Mouse (Mus musculus): ENCODE measurements at regions not wholly inside any gene's neighbourhood (a gene's known extent, or its start where the extent isn't known, plus 50 kb on each side); places are given as distances from the start of the nearest gene placed in this dataset.

DNA sequence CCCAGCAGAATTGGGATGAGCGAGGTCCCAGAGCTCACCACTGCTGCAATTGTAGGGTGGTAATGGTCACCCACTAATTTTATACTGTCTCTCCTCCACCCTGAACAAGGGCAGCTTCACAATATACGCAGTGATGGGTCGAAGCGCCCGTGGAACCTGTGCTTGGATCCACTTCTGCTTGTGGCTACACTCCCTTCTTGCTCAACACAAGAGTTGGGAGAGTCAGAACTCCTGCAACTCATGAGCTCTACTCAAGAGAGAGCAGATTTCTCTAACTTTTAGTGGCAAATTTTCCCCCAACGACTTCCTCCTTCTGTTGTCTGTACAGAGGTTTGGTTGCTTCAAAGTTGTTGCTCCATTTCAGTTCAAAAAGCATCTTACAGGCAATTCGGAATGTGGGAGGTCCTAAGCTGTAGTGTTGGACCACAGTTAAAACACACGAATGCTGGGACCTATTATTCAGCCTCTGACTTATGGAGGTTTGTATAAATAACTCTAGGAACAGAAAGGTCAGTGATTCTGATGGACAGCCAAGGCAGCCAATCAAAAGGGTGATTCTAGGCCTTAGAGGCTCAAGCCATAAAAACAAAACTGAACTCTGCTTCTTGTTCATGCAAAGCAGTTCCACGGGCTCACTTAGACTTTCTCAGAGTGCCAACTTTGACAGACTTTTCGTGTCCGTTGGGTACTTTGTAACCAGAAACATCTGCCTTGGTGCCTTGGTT, 227.8 kb upstream of the Meis1 start:
- Histone ChIP-seq H3K27ac (ENCODE audit: low read depth) (no peak overlapping the region), H3K36me3 (ENCODE audit: control insufficient read depth, insufficient read depth, low read length) (no peaks in the 10 kb centered on the region), H3K9me3 (ENCODE audit: control insufficient read depth, low read length) (no peaks in the 10 kb centered on the region), H3K9ac (ENCODE audit: low read length) (no peak overlapping the region), H3K4me2 (ENCODE audit: low read length) (no peak overlapping the region), H3K27me3 (replicated peaks; ENCODE audit: control insufficient read depth, insufficient read depth, low read length) (no peaks in the 10 kb centered on the region), H3K4me3 (ENCODE audit: low read depth, low read length) (no peak overlapping the region), H3K4me1 (replicated peaks; ENCODE audit: control insufficient read depth, insufficient read depth, low read length) (no peaks in the 10 kb centered on the region)
- ATAC-seq (replicated peaks; ENCODE audit: low FRiP score, low TSS enrichment, low read depth) (no peak), DNase-seq (ENCODE audit: low spot score) (no peak)
- WGBS: 87% methylated on average over 11 of the region's 11 CpGs

DNA sequence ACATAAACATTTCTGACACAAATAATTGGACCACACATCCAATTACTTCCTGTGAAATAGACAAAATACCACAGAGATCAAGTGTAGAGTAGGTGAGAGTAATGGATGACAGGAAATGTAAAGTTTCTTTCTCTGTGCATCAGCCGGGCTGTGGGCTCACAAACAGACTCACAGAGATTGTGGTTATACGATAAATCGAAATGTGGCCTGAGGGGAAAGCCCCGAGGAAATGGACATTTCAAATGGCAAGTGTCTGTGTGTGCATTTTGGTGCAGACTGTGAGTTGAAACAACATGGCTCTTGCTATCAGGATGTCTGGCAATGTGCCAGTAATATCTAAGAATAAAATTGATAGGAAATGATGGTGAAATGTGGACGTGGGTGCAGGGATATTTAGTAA, 234.8 kb upstream of the Meis1 start:
- Histone ChIP-seq H3K4me1 (replicated peaks; ENCODE audit: control insufficient read depth, insufficient read depth, low read length) (no peaks in the 10 kb centered on the region), H3K4me3 (ENCODE audit: low read depth, low read length) (no peak overlapping the region), H3K9ac (ENCODE audit: low read length) (no peak overlapping the region), H3K9me3 (ENCODE audit: control insufficient read depth, low read length) (no peaks in the 10 kb centered on the region), H3K4me2 (ENCODE audit: low read length) (no peak overlapping the region), H3K36me3 (ENCODE audit: control insufficient read depth, insufficient read depth, low read length) (no peaks in the 10 kb centered on the region), H3K27me3 (replicated peaks; ENCODE audit: control insufficient read depth, insufficient read depth, low read length) (no peaks in the 10 kb centered on the region), H3K27ac (ENCODE audit: low read depth) (no peak overlapping the region)
- 46% methylated on average over 5 of the region's 5 CpGs for WGBS
- DNase-seq (ENCODE audit: low spot score): no peak
- ATAC-seq (replicated peaks; ENCODE audit: low FRiP score, low TSS enrichment, low read depth): no peak

DNA sequence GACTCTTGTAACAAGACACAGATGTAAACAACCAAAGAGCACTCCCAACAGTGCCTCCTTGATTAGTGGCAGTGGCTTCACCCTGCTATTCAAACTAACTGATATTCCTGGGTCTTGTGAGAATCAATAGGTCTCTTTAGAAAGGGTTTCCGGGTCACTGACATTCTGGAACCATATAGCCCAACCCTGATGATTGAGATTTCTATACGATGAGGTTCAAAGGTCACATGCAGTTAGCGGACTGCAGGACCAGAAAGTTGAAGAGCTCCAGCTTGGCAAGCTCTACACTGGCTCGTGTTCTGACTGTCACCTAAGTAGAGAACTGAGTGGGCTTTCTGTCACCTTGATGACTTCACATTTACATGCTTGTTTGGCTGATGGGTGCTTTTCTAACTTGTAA, 235.4 kb upstream of the Meis1 start:
- Histone ChIP-seq H3K36me3 (ENCODE audit: control insufficient read depth, insufficient read depth, low read length) (no peaks in the 10 kb centered on the region), H3K4me1 (replicated peaks; ENCODE audit: control insufficient read depth, insufficient read depth, low read length) (no peaks in the 10 kb centered on the region), H3K9me3 (ENCODE audit: control insufficient read depth, low read length) (no peaks in the 10 kb centered on the region), H3K4me3 (ENCODE audit: low read depth, low read length) (no peak overlapping the region), H3K27me3 (replicated peaks; ENCODE audit: control insufficient read depth, insufficient read depth, low read length) (no peaks in the 10 kb centered on the region), H3K9ac (ENCODE audit: low read length) (no peak overlapping the region), H3K27ac (ENCODE audit: low read depth) (no peak overlapping the region), H3K4me2 (ENCODE audit: low read length) (no peak overlapping the region)
- DNase-seq (ENCODE audit: low spot score) (no peak), ATAC-seq (replicated peaks; ENCODE audit: low FRiP score, low TSS enrichment, low read depth) (no peak)
- 45% methylated on average over 4 of the region's 4 CpGs for WGBS

DNA sequence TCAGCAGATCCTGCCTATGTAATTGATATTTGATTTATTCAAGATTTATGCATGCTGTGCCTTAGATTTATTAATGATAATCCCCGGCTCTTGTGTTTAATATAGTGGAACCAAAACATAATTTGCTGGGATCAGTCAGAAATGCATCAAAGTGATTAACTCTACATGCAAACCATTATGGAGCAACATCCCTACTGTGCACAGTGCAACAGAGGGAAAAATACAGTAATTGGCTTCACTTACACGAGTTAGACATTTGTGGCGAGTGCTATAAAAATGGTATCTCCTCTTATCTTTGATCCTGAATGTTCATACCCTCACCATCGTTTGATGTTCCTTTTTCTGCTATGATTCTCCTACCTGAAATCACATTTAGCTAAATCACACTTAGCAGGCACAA, 238.8 kb upstream of the Meis1 start:
- Histone ChIP-seq H3K36me3 (ENCODE audit: control insufficient read depth, insufficient read depth, low read length) (no peaks in the 10 kb centered on the region), H3K4me3 (ENCODE audit: low read depth, low read length) (no peak overlapping the region), H3K9me3 (ENCODE audit: control insufficient read depth, low read length) (no peaks in the 10 kb centered on the region), H3K27me3 (replicated peaks; ENCODE audit: control insufficient read depth, insufficient read depth, low read length) (no peaks in the 10 kb centered on the region), H3K9ac (ENCODE audit: low read length) (no peak overlapping the region), H3K4me2 (ENCODE audit: low read length) (no peak overlapping the region), H3K27ac (ENCODE audit: low read depth) (no peak overlapping the region), H3K4me1 (replicated peaks; ENCODE audit: control insufficient read depth, insufficient read depth, low read length) (no peaks in the 10 kb centered on the region)
- ATAC-seq (replicated peaks; ENCODE audit: low FRiP score, low TSS enrichment, low read depth) (no peak), DNase-seq (ENCODE audit: low spot score) (no peak)
- 77% methylated on average over 4 of the region's 4 CpGs for WGBS

DNA sequence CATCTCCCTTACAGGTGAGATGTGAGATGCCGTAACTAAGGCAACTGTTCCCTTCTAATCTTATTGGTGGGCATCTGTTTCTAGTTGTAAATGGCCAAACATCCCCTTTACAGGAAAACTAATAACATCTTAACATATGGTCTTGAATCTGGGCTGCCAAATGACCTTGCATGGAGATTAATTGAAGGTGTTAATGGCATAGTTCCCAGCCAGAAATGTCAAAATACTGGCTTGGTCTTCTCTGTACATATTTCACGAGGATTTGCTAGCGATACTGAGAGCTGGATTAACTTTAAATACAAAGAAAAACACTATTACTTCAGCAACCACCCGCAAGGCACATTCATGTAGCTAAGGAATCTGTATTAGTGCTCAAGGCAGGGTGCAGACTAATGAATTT, 244.0 kb upstream of the Meis1 start:
- Histone ChIP-seq H3K9ac (ENCODE audit: low read length) (no peak overlapping the region), H3K36me3 (ENCODE audit: control insufficient read depth, insufficient read depth, low read length) (no peaks in the 10 kb centered on the region), H3K4me2 (ENCODE audit: low read length) (no peak overlapping the region), H3K9me3 (ENCODE audit: control insufficient read depth, low read length) (no peaks in the 10 kb centered on the region), H3K4me3 (ENCODE audit: low read depth, low read length) (no peak overlapping the region), H3K27ac (ENCODE audit: low read depth) (no peak overlapping the region), H3K4me1 (replicated peaks; ENCODE audit: control insufficient read depth, insufficient read depth, low read length) (no peaks in the 10 kb centered on the region), H3K27me3 (replicated peaks; ENCODE audit: control insufficient read depth, insufficient read depth, low read length) (no peaks in the 10 kb centered on the region)
- no peak for ATAC-seq (replicated peaks; ENCODE audit: low FRiP score, low TSS enrichment, low read depth)
- 82% methylated on average over 4 of the region's 4 CpGs for WGBS
- no peak for DNase-seq (ENCODE audit: low spot score)

DNA sequence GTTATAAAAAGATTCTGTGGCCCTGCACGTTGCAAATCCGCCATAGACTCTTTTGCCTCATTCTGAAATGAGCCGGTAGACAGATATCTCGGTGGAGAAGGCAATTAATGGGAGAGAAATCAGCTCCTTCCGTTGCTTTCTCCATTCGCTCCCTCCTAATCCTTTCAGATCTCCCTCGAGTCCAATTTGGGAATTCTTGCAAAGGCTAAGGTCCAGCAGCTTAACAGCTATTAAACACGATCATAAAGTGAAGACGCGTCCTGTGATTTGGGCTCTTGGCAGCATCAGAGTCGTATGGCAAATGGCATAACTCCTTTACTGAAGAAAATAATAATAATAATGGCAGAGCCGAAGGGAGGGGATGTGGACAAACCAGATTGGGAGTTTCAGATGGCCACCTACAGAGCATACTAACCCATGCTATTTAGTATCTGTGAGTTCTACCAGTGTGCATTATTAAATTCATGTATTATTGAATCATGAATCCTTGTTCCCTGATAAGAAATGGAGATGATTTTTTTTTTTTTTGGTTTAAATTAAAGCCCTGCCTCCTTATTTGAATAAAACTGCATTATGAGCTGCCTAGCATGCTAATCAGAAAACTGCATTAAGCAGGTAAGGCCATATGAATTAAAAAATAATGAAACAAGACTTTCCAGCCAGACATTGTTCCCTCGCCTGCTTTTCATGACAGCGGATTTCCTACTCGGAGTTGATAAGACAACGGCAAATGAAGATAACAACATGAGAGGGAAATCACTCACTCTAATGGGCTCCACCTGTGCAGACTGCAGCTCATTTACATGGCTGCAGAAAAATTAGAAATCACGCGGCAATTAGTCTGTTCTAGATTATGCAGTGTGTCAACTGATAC, 246.2 kb upstream of the Meis1 start:
- H3K9me3 ChIP-seq (ENCODE audit: control insufficient read depth, low read length): no peaks in the 10 kb centered on the region
- H3K36me3 ChIP-seq (ENCODE audit: control insufficient read depth, insufficient read depth, low read length): no peaks in the 10 kb centered on the region
- no peak overlapping the region for H3K4me2 ChIP-seq (ENCODE audit: low read length)
- H3K4me3 ChIP-seq (ENCODE audit: low read depth, low read length): no peak overlapping the region
- no peak overlapping the region for H3K9ac ChIP-seq (ENCODE audit: low read length)
- WGBS: 80% methylated on average over 18 of the region's 18 CpGs
- no peak overlapping the region for H3K27ac ChIP-seq (ENCODE audit: low read depth)
- no peak for ATAC-seq (replicated peaks; ENCODE audit: low FRiP score, low TSS enrichment, low read depth)
- H3K27me3 ChIP-seq (replicated peaks; ENCODE audit: control insufficient read depth, insufficient read depth, low read length): no peaks in the 10 kb centered on the region
- H3K4me1 ChIP-seq (replicated peaks; ENCODE audit: control insufficient read depth, insufficient read depth, low read length): no peaks in the 10 kb centered on the region
- DNase-seq (ENCODE audit: low spot score): no peak

DNA sequence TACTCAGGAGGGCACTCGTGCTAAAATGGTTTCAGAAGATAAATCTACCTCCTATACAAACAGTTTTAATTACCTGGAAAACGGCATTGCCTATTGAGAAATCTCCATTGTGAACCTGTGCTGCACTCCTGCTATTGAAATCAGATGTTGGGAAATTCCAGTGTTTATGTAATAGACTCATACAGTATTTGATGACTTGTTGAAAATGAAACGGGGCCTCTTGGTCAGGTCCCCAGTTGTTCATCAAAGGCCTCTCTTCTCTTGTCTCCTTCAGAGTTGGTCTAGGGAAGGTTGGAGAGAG, 246.8 kb upstream of the Meis1 start:
- Histone ChIP-seq H3K27ac (ENCODE audit: low read depth) (no peak overlapping the region), H3K36me3 (ENCODE audit: control insufficient read depth, insufficient read depth, low read length) (no peaks in the 10 kb centered on the region), H3K9me3 (ENCODE audit: control insufficient read depth, low read length) (no peaks in the 10 kb centered on the region), H3K27me3 (replicated peaks; ENCODE audit: control insufficient read depth, insufficient read depth, low read length) (no peaks in the 10 kb centered on the region), H3K4me3 (ENCODE audit: low read depth, low read length) (no peak overlapping the region), H3K4me1 (replicated peaks; ENCODE audit: control insufficient read depth, insufficient read depth, low read length) (no peaks in the 10 kb centered on the region), H3K9ac (ENCODE audit: low read length) (no peak overlapping the region), H3K4me2 (ENCODE audit: low read length) (no peak overlapping the region)
- 61% methylated on average over 3 of the region's 3 CpGs for WGBS
- DNase-seq (ENCODE audit: low spot score) (no peak), ATAC-seq (replicated peaks; ENCODE audit: low FRiP score, low TSS enrichment, low read depth) (no peak)

DNA sequence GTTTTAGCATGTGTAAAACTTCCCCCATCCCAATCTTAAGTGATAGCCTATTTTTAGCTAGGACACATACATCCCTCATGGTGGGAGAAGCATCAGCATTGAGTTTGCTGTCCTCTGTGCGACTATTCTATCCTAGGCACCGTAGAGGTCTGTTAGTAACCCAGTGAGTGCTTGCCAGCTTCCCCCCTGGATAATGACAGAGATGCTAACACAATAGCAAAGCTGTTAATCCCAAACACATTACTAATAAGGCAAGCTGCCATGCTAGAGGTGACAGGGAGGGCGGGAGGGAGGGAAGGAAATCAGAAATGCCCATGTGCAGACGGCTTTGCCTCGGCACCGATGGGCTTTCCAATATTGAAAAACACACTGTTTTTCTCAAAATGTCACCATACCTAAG, 272.2 kb upstream of the Meis1 start:
- ATAC-seq (replicated peaks; ENCODE audit: low FRiP score, low TSS enrichment, low read depth): no peak
- H3K27ac ChIP-seq (ENCODE audit: low read depth): no peak overlapping the region
- H3K9me3 ChIP-seq (ENCODE audit: control insufficient read depth, low read length): no peaks in the 10 kb centered on the region
- WGBS: 88% methylated on average over 6 of the region's 6 CpGs
- H3K4me2 ChIP-seq (ENCODE audit: low read length): no peak overlapping the region
- no peak overlapping the region for H3K4me3 ChIP-seq (ENCODE audit: low read depth, low read length)
- H3K27me3 ChIP-seq (replicated peaks; ENCODE audit: control insufficient read depth, insufficient read depth, low read length): no peaks in the 10 kb centered on the region
- no peak overlapping the region for H3K9ac ChIP-seq (ENCODE audit: low read length)
- no peak for DNase-seq (ENCODE audit: low spot score)
- no peaks in the 10 kb centered on the region for H3K36me3 ChIP-seq (ENCODE audit: control insufficient read depth, insufficient read depth, low read length)
- no peaks in the 10 kb centered on the region for H3K4me1 ChIP-seq (replicated peaks; ENCODE audit: control insufficient read depth, insufficient read depth, low read length)

DNA sequence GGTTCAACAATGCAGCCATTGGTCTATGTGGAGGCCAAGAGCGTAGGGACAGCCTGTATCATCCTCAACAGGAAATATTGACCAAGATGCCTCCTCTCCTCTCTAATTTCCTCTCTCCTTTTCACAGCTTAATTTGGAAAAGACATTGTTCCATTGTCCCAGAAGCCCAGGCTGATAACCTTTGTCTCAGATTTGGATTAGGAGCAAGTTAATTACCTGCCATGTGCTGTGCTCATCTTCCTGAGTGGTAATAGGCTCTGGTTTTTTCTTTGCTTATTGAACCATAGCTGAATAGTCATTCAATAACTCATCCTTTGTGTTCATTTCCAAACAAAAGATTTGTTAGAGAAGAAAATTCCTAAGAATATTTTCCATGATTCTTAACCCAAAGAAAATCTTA, 280.6 kb upstream of the Meis1 start:
- H3K4me1 ChIP-seq (replicated peaks; ENCODE audit: control insufficient read depth, insufficient read depth, low read length): 0 out of 2 replicates have a peak, but pooled peaks cover 5% of the 10 kb centered on the region
- WGBS: 85% methylated on average over 1 of the region's 1 CpGs
- no peaks in the 10 kb centered on the region for H3K9me3 ChIP-seq (ENCODE audit: control insufficient read depth, low read length)
- H3K27ac ChIP-seq (ENCODE audit: low read depth): no peak overlapping the region
- H3K36me3 ChIP-seq (ENCODE audit: control insufficient read depth, insufficient read depth, low read length): no peaks in the 10 kb centered on the region
- no peak for ATAC-seq (replicated peaks; ENCODE audit: low FRiP score, low TSS enrichment, low read depth)
- H3K4me2 ChIP-seq (ENCODE audit: low read length): no peak overlapping the region
- H3K27me3 ChIP-seq (replicated peaks; ENCODE audit: control insufficient read depth, insufficient read depth, low read length): no peaks in the 10 kb centered on the region
- no peak for DNase-seq (ENCODE audit: low spot score)
- no peak overlapping the region for H3K4me3 ChIP-seq (ENCODE audit: low read depth, low read length)
- no peak overlapping the region for H3K9ac ChIP-seq (ENCODE audit: low read length)

Data from intestine, embryonic 14.5 days (tissue).